Mouse (Mus musculus): ENCODE data around the gene Utrn. TPM values are rescaled to one million over a fixed set of nuclear protein-coding genes. Genes with fewer than 3 reads are reported as not detected.

The Utrn gene
- polyA plus RNA-seq, 1 experiment = 5.7 TPM

GRCm38 (mm10) chr10:12547037-12547625, 322.0 kb downstream of the Utrn start:
- Histone ChIP-seq H3K4me1 (ENCODE audit: control insufficient read depth, insufficient read depth, low read length) (peaks cover 11% of the 10 kb centered on the region), H3K27ac (ENCODE audit: control insufficient read depth, insufficient read depth, low read depth, low read length) (no peak overlapping the region), H3K27me3 (ENCODE audit: control insufficient read depth, insufficient read depth, low read length) (no peaks in the 10 kb centered on the region), H3K4me3 (ENCODE audit: control insufficient read depth, low read depth, low read length) (no peak overlapping the region), H3K36me3 (ENCODE audit: control insufficient read depth, insufficient read depth, low read length) (no peaks in the 10 kb centered on the region)
- no peak for TF ChIP-seq CTCF (IDR thresholded peaks at IDR 0.05; ENCODE audit: control insufficient read depth, insufficient read depth, insufficient replicate concordance, low read depth, low read length)
- TF ChIP-seq POLR2A (IDR thresholded peaks at IDR 0.05; ENCODE audit: control insufficient read depth, low read depth, low read length) = no peak

- Histone ChIP-seq H3K27me3 (ENCODE audit: control insufficient read depth, insufficient read depth, low read length) (no peaks in the 10 kb centered on the region), H3K4me1 (ENCODE audit: control insufficient read depth, insufficient read depth, low read length) (peaks cover 11% of the 10 kb centered on the region), H3K27ac (ENCODE audit: control insufficient read depth, insufficient read depth, low read depth, low read length) (no peak overlapping the region), H3K36me3 (ENCODE audit: control insufficient read depth, insufficient read depth, low read length) (no peaks in the 10 kb centered on the region), H3K4me3 (ENCODE audit: control insufficient read depth, low read depth, low read length) (no peak overlapping the region)
- TF ChIP-seq POLR2A (IDR thresholded peaks at IDR 0.05; ENCODE audit: control insufficient read depth, low read depth, low read length) (no peak), CTCF (IDR thresholded peaks at IDR 0.05; ENCODE audit: control insufficient read depth, insufficient read depth, insufficient replicate concordance, low read depth, low read length) (no peak)
These were observed 323.7 kb downstream of the Utrn start for GRCm38 (mm10) chr10:12545440-12545839.

- TF ChIP-seq POLR2A (IDR thresholded peaks at IDR 0.05; ENCODE audit: control insufficient read depth, low read depth, low read length) = no peak
- no peak for TF ChIP-seq CTCF (IDR thresholded peaks at IDR 0.05; ENCODE audit: control insufficient read depth, insufficient read depth, insufficient replicate concordance, low read depth, low read length)
- Histone ChIP-seq H3K36me3 (ENCODE audit: control insufficient read depth, insufficient read depth, low read length) (no peaks in the 10 kb centered on the region), H3K27ac (ENCODE audit: control insufficient read depth, insufficient read depth, low read depth, low read length) (no peak overlapping the region), H3K4me3 (ENCODE audit: control insufficient read depth, low read depth, low read length) (no peak overlapping the region), H3K4me1 (ENCODE audit: control insufficient read depth, insufficient read depth, low read length) (no peaks in the 10 kb centered on the region), H3K27me3 (ENCODE audit: control insufficient read depth, insufficient read depth, low read length) (no peaks in the 10 kb centered on the region)
These were observed 327.4 kb downstream of the Utrn start for GRCm38 (mm10) chr10:12541757-12542156.

GRCm38 (mm10) chr10:12535272-12535671, 333.9 kb downstream of the Utrn start:
- TF ChIP-seq POLR2A (IDR thresholded peaks at IDR 0.05; ENCODE audit: control insufficient read depth, low read depth, low read length) (no peak), CTCF (IDR thresholded peaks at IDR 0.05; ENCODE audit: control insufficient read depth, insufficient read depth, insufficient replicate concordance, low read depth, low read length) (no peak)
- Histone ChIP-seq H3K4me1 (ENCODE audit: control insufficient read depth, insufficient read depth, low read length) (no peaks in the 10 kb centered on the region), H3K36me3 (ENCODE audit: control insufficient read depth, insufficient read depth, low read length) (no peaks in the 10 kb centered on the region), H3K27ac (ENCODE audit: control insufficient read depth, insufficient read depth, low read depth, low read length) (no peak overlapping the region), H3K4me3 (ENCODE audit: control insufficient read depth, low read depth, low read length) (no peak overlapping the region), H3K27me3 (ENCODE audit: control insufficient read depth, insufficient read depth, low read length) (no peaks in the 10 kb centered on the region)

GRCm38 (mm10) chr10:12534801-12535200, 334.4 kb downstream of the Utrn start:
- H3K36me3 ChIP-seq (ENCODE audit: control insufficient read depth, insufficient read depth, low read length) = no peaks in the 10 kb centered on the region
- no peak for TF ChIP-seq POLR2A (IDR thresholded peaks at IDR 0.05; ENCODE audit: control insufficient read depth, low read depth, low read length)
- TF ChIP-seq CTCF (IDR thresholded peaks at IDR 0.05; ENCODE audit: control insufficient read depth, insufficient read depth, insufficient replicate concordance, low read depth, low read length) = no peak
- no peak overlapping the region for H3K27ac ChIP-seq (ENCODE audit: control insufficient read depth, insufficient read depth, low read depth, low read length)
- H3K27me3 ChIP-seq (ENCODE audit: control insufficient read depth, insufficient read depth, low read length) = no peaks in the 10 kb centered on the region
- H3K4me1 ChIP-seq (ENCODE audit: control insufficient read depth, insufficient read depth, low read length) = no peaks in the 10 kb centered on the region
- no peak overlapping the region for H3K4me3 ChIP-seq (ENCODE audit: control insufficient read depth, low read depth, low read length)

- TF ChIP-seq POLR2A (IDR thresholded peaks at IDR 0.05; ENCODE audit: control insufficient read depth, low read depth, low read length) (no peak), CTCF (IDR thresholded peaks at IDR 0.05; ENCODE audit: control insufficient read depth, insufficient read depth, insufficient replicate concordance, low read depth, low read length) (no peak)
- Histone ChIP-seq H3K27ac (ENCODE audit: control insufficient read depth, insufficient read depth, low read depth, low read length) (no peak overlapping the region), H3K4me3 (ENCODE audit: control insufficient read depth, low read depth, low read length) (no peak overlapping the region), H3K4me1 (ENCODE audit: control insufficient read depth, insufficient read depth, low read length) (no peaks in the 10 kb centered on the region), H3K36me3 (ENCODE audit: control insufficient read depth, insufficient read depth, low read length) (no peaks in the 10 kb centered on the region), H3K27me3 (ENCODE audit: control insufficient read depth, insufficient read depth, low read length) (no peaks in the 10 kb centered on the region)
These were observed 334.9 kb downstream of the Utrn start for GRCm38 (mm10) chr10:12534301-12534700.

GRCm38 (mm10) chr10:12522078-12522477, 347.1 kb downstream of the Utrn start:
- TF ChIP-seq CTCF (IDR thresholded peaks at IDR 0.05; ENCODE audit: control insufficient read depth, insufficient read depth, insufficient replicate concordance, low read depth, low read length) = no peak
- no peaks in the 10 kb centered on the region for H3K4me1 ChIP-seq (ENCODE audit: control insufficient read depth, insufficient read depth, low read length)
- no peak overlapping the region for H3K4me3 ChIP-seq (ENCODE audit: control insufficient read depth, low read depth, low read length)
- no peak overlapping the region for H3K27ac ChIP-seq (ENCODE audit: control insufficient read depth, insufficient read depth, low read depth, low read length)
- H3K36me3 ChIP-seq (ENCODE audit: control insufficient read depth, insufficient read depth, low read length) = no peaks in the 10 kb centered on the region
- no peaks in the 10 kb centered on the region for H3K27me3 ChIP-seq (ENCODE audit: control insufficient read depth, insufficient read depth, low read length)

- H3K4me3 ChIP-seq (ENCODE audit: control insufficient read depth, low read depth, low read length) = no peak overlapping the region
- no peaks in the 10 kb centered on the region for H3K4me1 ChIP-seq (ENCODE audit: control insufficient read depth, insufficient read depth, low read length)
- no peaks in the 10 kb centered on the region for H3K36me3 ChIP-seq (ENCODE audit: control insufficient read depth, insufficient read depth, low read length)
- H3K27me3 ChIP-seq (ENCODE audit: control insufficient read depth, insufficient read depth, low read length) = no peaks in the 10 kb centered on the region
- no peak overlapping the region for H3K27ac ChIP-seq (ENCODE audit: control insufficient read depth, insufficient read depth, low read depth, low read length)
- TF ChIP-seq CTCF (IDR thresholded peaks at IDR 0.05; ENCODE audit: control insufficient read depth, insufficient read depth, insufficient replicate concordance, low read depth, low read length) (no peak), POLR2A (IDR thresholded peaks at IDR 0.05; ENCODE audit: control insufficient read depth, low read depth, low read length) (no peak)
These were observed 351.0 kb downstream of the Utrn start for GRCm38 (mm10) chr10:12518162-12518561.

Measured in testis, adult 2 months (tissue).